Comparison of ENCODE assay signal across 8 mouse cellular contexts in genomic region chr2:37358633-37359540, GRCm38 (mm10). TPM values are rescaled to one million over a fixed set of nuclear protein-coding genes. Genes with fewer than 3 reads are reported as not detected.
A peak's percentile ranks its signal among the peaks of the same experiment; 100 is the strongest.
DNase-seq lines count a peak whose midpoint lies in the region; ATAC-seq and TF ChIP-seq lines count a peak whose summit lies in the region.

Gene Pdcl (minus strand): TSS chr2:37359332.

- H3K4me1 ChIP-seq in forebrain, embryonic 10.5 days, result peaks cover 19% of the 10 kb centered on the region
- H3K4me1 ChIP-seq in heart, embryonic 15.5 days (replicated peaks), result peaks cover 10% of the 10 kb centered on the region
- H3K4me1 ChIP-seq in liver, embryonic 14.5 days (replicated peaks; ENCODE audit: control insufficient read depth in 2 of 2, insufficient read depth in 2 of 2, low read length in 1 of 2), result peaks cover 4 to 8% of the 10 kb centered on the region in 2 experiments; a peak in 3 of 4 replicates
- peaks cover 3% of the 10 kb centered on the region; the same call in 1 of the 2 replicates for H3K4me1 ChIP-seq in neural tube, embryonic 11.5 days (ENCODE audit: control insufficient read depth, insufficient read depth, low read length)
- no peaks in the 10 kb centered on the region for H3K4me1 ChIP-seq in stomach, postnatal 0 days (replicated peaks; ENCODE audit: control insufficient read depth, insufficient read depth)

- H3K4me2 ChIP-seq in heart, embryonic 15.5 days, result peak within 1 kb of the TSS; percentile 79
- peak within 1 kb of the TSS; percentile 88 for H3K4me2 ChIP-seq in liver, embryonic 14.5 days (ENCODE audit: low read depth)
- peak within 1 kb of the TSS; percentile 70 for H3K4me2 ChIP-seq in neural tube, embryonic 11.5 days (ENCODE audit: low read depth)
- H3K4me2 ChIP-seq in stomach, postnatal 0 days (replicated peaks; ENCODE audit: low read depth), result peak within 1 kb of the TSS; percentile 65

- H3K9me3 ChIP-seq in forebrain, embryonic 10.5 days, result no peaks in the 10 kb centered on the region
- H3K9me3 ChIP-seq in heart, embryonic 15.5 days (replicated peaks), result no peaks in the 10 kb centered on the region
- no peaks in the 10 kb centered on the region for H3K9me3 ChIP-seq in liver, embryonic 14.5 days (ENCODE audit: control insufficient read depth, low read length)
- H3K9me3 ChIP-seq in neural tube, embryonic 11.5 days (ENCODE audit: control insufficient read depth, low read length), result no peaks in the 10 kb centered on the region
- H3K9me3 ChIP-seq in stomach, postnatal 0 days (ENCODE audit: control insufficient read depth, low read length), result no peaks in the 10 kb centered on the region

- H3K27me3 ChIP-seq in forebrain, embryonic 10.5 days (ENCODE audit: poor library complexity, severe bottlenecking), result no peaks in the 10 kb centered on the region
- no peaks in the 10 kb centered on the region for H3K27me3 ChIP-seq in heart, embryonic 15.5 days
- H3K27me3 ChIP-seq in liver, embryonic 14.5 days (ENCODE audit: control insufficient read depth, insufficient read depth, low read length), result no peaks in the 10 kb centered on the region
- no peaks in the 10 kb centered on the region for H3K27me3 ChIP-seq in neural tube, embryonic 11.5 days (ENCODE audit: control insufficient read depth, insufficient read depth, low read length)
- H3K27me3 ChIP-seq in stomach, postnatal 0 days (ENCODE audit: control insufficient read depth, insufficient read depth, low read length), result no peaks in the 10 kb centered on the region

- H3K36me3 ChIP-seq in forebrain, embryonic 10.5 days (replicated peaks), result peaks cover 36% of the 10 kb centered on the region
- peaks cover 28% of the 10 kb centered on the region for H3K36me3 ChIP-seq in heart, embryonic 15.5 days
- peaks cover 10% of the 10 kb centered on the region for H3K36me3 ChIP-seq in liver, embryonic 14.5 days (replicated peaks; ENCODE audit: control insufficient read depth, insufficient read depth, low read depth)
- H3K36me3 ChIP-seq in neural tube, embryonic 11.5 days (ENCODE audit: control insufficient read depth, insufficient read depth, low read length), result peaks cover 12% of the 10 kb centered on the region
- peaks cover 5% of the 10 kb centered on the region for H3K36me3 ChIP-seq in stomach, postnatal 0 days (ENCODE audit: control insufficient read depth, insufficient read depth, low read length)

- peak; percentile 83 to 89 for DNase-seq in CD8-positive naive resting alpha-beta T cell, adult 2 months (ENCODE audit: low read depth in 2 of 2, low spot score in 2 of 2)
- DNase-seq in c-Kit-positive CD71-negative TER-119-negative erythroid progenitor cells, embryonic 14.5 days (ENCODE audit: low read depth), result peak; percentile 98
- DNase-seq in forebrain, embryonic 10.5 days (ENCODE audit: extremely low spot score, low spot score), result peak; percentile 86
- DNase-seq in kidney, postnatal 25 days, result peak; percentile 95 to 97
- peak; percentile 89 to 94 (median 93) for DNase-seq in liver, embryonic 14.5 days (ENCODE audit: low read depth in 3 of 3, low spot score in 3 of 3)
- peak; percentile 90 for DNase-seq in neural tube, embryonic 11.5 days (ENCODE audit: low spot score)
- peak; percentile 94 for DNase-seq in stomach, postnatal 0 days (ENCODE audit: low spot score)

- H3K4me3 ChIP-seq in forebrain, embryonic 10.5 days, result peak within 1 kb of the TSS; percentile 75
- H3K4me3 ChIP-seq in heart, embryonic 15.5 days, result peak within 1 kb of the TSS; percentile 96
- H3K4me3 ChIP-seq in liver, embryonic 14.5 days (ENCODE audit: insufficient read depth in 1 of 2, low read depth in 2 of 2, low read length in 2 of 2), result peak within 1 kb of the TSS; percentile 80 to 97
- peak within 1 kb of the TSS; percentile 69 for H3K4me3 ChIP-seq in neural tube, embryonic 11.5 days (ENCODE audit: low read depth, low read length)
- H3K4me3 ChIP-seq in stomach, postnatal 0 days (ENCODE audit: low read depth, low read length), result peak within 1 kb of the TSS; percentile 67

- TF ChIP-seq EP300 in liver, embryonic 14.5 days (IDR thresholded peaks at IDR 0.05; ENCODE audit: low read depth), result no peak
- peak; percentile 71 for TF ChIP-seq EP300 in stomach, postnatal 0 days (optimal IDR thresholded peaks at IDR 0.05)

- peak; percentile 99 for ATAC-seq in heart, embryonic 15.5 days (replicated peaks; ENCODE audit: insufficient number of reproducible peaks, insufficient read depth, low FRiP score, low read depth)
- peak; percentile 100 for ATAC-seq in liver, embryonic 14.5 days (ENCODE audit: insufficient read depth)
- peak; percentile 99 for ATAC-seq in neural tube, embryonic 11.5 days (ENCODE audit: insufficient read depth, low FRiP score, low TSS enrichment)
- ATAC-seq in stomach, postnatal 0 days (ENCODE audit: low FRiP score, low TSS enrichment), result peak; percentile 100

- peak within 1 kb of the TSS; percentile 94 for H3K27ac ChIP-seq in forebrain, embryonic 10.5 days
- peak within 1 kb of the TSS; percentile 100 for H3K27ac ChIP-seq in heart, embryonic 15.5 days
- peak within 1 kb of the TSS; percentile 98 for H3K27ac ChIP-seq in liver, embryonic 14.5 days
- peak within 1 kb of the TSS; percentile 90 for H3K27ac ChIP-seq in neural tube, embryonic 11.5 days (ENCODE audit: low read depth, low read length)
- peak within 1 kb of the TSS; percentile 99 for H3K27ac ChIP-seq in stomach, postnatal 0 days (replicated peaks)

- no peak for TF ChIP-seq CTCF in liver, embryonic 14.5 days (IDR thresholded peaks at IDR 0.05; ENCODE audit: low read depth)
- peak; percentile 12; the same call in 1 of the 2 replicates for TF ChIP-seq CTCF in stomach, postnatal 0 days (IDR thresholded peaks at IDR 0.05; ENCODE audit: low read depth)

- H3K9ac ChIP-seq in heart, embryonic 15.5 days, result peak within 1 kb of the TSS; percentile 82
- peak within 1 kb of the TSS; percentile 80 for H3K9ac ChIP-seq in liver, embryonic 14.5 days (replicated peaks)
- H3K9ac ChIP-seq in neural tube, embryonic 11.5 days (ENCODE audit: low read length), result peak within 1 kb of the TSS; percentile 75
- peak within 1 kb of the TSS; percentile 87 for H3K9ac ChIP-seq in stomach, postnatal 0 days (ENCODE audit: low read length)

- WGBS in forebrain, embryonic 10.5 days, result under 1% methylated on average over 42 of the region's 42 CpGs
- WGBS in heart, embryonic 15.5 days, result under 1% methylated on average over 42 of the region's 42 CpGs
- under 1% methylated on average over 42 of the region's 42 CpGs for WGBS in liver, embryonic 14.5 days (ENCODE audit: insufficient replicate concordance)
- under 1% methylated on average over 41 of the region's 42 CpGs for WGBS in neural tube, embryonic 11.5 days
- under 1% methylated on average over 42 of the region's 42 CpGs for WGBS in stomach, postnatal 0 days

RNA-seq across cellular contexts. Expression of gene Pdcl, which starts in this region (rescaled TPM):
- polyA plus RNA-seq in forebrain, embryonic 10.5 days (2016; fragmentation: Nextera tagmentation; extraction: Ambion mirVana), result 49.5 and 50.8 TPM in 2 replicates
- polyA plus RNA-seq in heart, embryonic 15.5 days (2015; fragmentation: Nextera tagmentation; extraction: Ambion mirVana), result 30.3 and 31.6 TPM in 2 replicates
- 4.2 and 5.8 TPM in 2 replicates for polyA plus RNA-seq in liver, embryonic 14.5 days (2012; rRNA removed)
- polyA plus RNA-seq in liver, embryonic 14.5 days (2014; fragmentation: Nextera tagmentation; extraction: Ambion mirVana), result 10.2 and 11.3 TPM in 2 replicates
- 75.4 and 75.7 TPM in 2 replicates for polyA plus RNA-seq in neural tube, embryonic 11.5 days (2014; fragmentation: Nextera tagmentation; extraction: Ambion mirVana)
- polyA plus RNA-seq in stomach, postnatal 0 days (2015; fragmentation: Nextera tagmentation; extraction: Ambion mirVana), result 26.8 and 27.1 TPM in 2 replicates

Comparison
In these comparisons a context has a peak if more than half of its experiments do, and no peak if none do; other contexts are left out.
1. Peak in every context shown above with its lines: DNase-seq, ATAC-seq, H3K4me3 ChIP-seq and H3K27ac ChIP-seq.